Mouse (Mus musculus): ENCODE results near the gene Arl4d.

- TF ChIP-seq POLR2A (IDR thresholded peaks at IDR 0.05; ENCODE audit: control insufficient read depth, extremely low read depth, insufficient read depth, low read length, poor library complexity), result peak; percentile 68
- no peak for TF ChIP-seq CTCF (IDR thresholded peaks at IDR 0.05; ENCODE audit: borderline replicate concordance, control insufficient read depth, extremely low read depth, insufficient read depth, low read length, poor library complexity)
These were observed 38.1 kb upstream of the Arl4d start, which contains the start of gene Rdm1 for GRCm38 (mm10) chr11:101626995-101627856.

All from thymus, adult 2 months (tissue).